8 mouse cellular contexts compared by ENCODE assay signal in genomic region chr5:84415961-84416821, GRCm38 (mm10). TPM values are rescaled to one million over a fixed set of nuclear protein-coding genes. Genes with fewer than 3 reads are reported as not detected.
DNase-seq lines count a peak whose midpoint lies in the region; ATAC-seq and TF ChIP-seq lines count a peak whose summit lies in the region.

No protein-coding gene starts in this region.

- intact Hi-C loops in heart, postnatal 10 days (cut with DNase I): no loop called here

- peaks cover 1% of the 10 kb centered on the region; the same call in 1 of the 2 replicates for H3K27me3 ChIP-seq in kidney, adult 2 months (replicated peaks; ENCODE audit: control insufficient read depth, insufficient read depth, low read length)
- H3K27me3 ChIP-seq in forebrain, embryonic 15.5 days: no peaks in the 10 kb centered on the region
- H3K27me3 ChIP-seq in neural tube, embryonic 11.5 days (ENCODE audit: control insufficient read depth, insufficient read depth, low read length): peaks cover 12% of the 10 kb centered on the region; the same call in 1 of the 2 replicates

- H3K36me3 ChIP-seq in kidney, adult 2 months (ENCODE audit: control insufficient read depth, insufficient read depth, low read length): no peaks in the 10 kb centered on the region
- H3K36me3 ChIP-seq in forebrain, embryonic 15.5 days: no peaks in the 10 kb centered on the region
- no peaks in the 10 kb centered on the region for H3K36me3 ChIP-seq in neural tube, embryonic 11.5 days (ENCODE audit: control insufficient read depth, insufficient read depth, low read length)

- TF ChIP-seq POLR2A in kidney, adult 2 months (IDR thresholded peaks at IDR 0.05; ENCODE audit: low read depth, low read length): no peak

- H3K4me3 ChIP-seq in kidney, adult 2 months (ENCODE audit: insufficient read depth, low read depth, low read length): 0 out of 2 replicates have a peak overlapping the region, but pooled peaks have one; percentile 1
- peak overlapping the region; percentile 7 for H3K4me3 ChIP-seq in brown adipose tissue, adult 24 weeks (ENCODE audit: insufficient read depth, low read depth, low read length)
- peak overlapping the region; percentile 69 for H3K4me3 ChIP-seq in forebrain, embryonic 15.5 days
- H3K4me3 ChIP-seq in neural tube, embryonic 11.5 days (ENCODE audit: low read depth, low read length): peak overlapping the region; percentile 61

- peak overlapping the region; percentile 97 for H3K9ac ChIP-seq in forebrain, embryonic 15.5 days (replicated peaks)
- peak overlapping the region; percentile 57 for H3K9ac ChIP-seq in neural tube, embryonic 11.5 days (ENCODE audit: low read length)

- peak overlapping the region; percentile 58 for H3K4me2 ChIP-seq in forebrain, embryonic 15.5 days (replicated peaks)
- peak overlapping the region; percentile 84 for H3K4me2 ChIP-seq in neural tube, embryonic 11.5 days (ENCODE audit: low read depth)

- DNase-seq in kidney, adult 2 months: no peak
- DNase-seq in kidney, adult 11 months: no peak
- DNase-seq in left cerebral cortex, adult 8-10 months (ENCODE audit: low spot score in 2 of 2): peak; percentile 16 to 52
- DNase-seq in neural tube, embryonic 11.5 days (ENCODE audit: low spot score): peak; percentile 57
- no peak for DNase-seq in spleen, postnatal 36 days (ENCODE audit: low spot score in 2 of 2)
- DNase-seq in heart, postnatal 10 days: no peak

- no peaks in the 10 kb centered on the region for H3K4me1 ChIP-seq in kidney, adult 2 months (ENCODE audit: control insufficient read depth, insufficient read depth, low read length)
- H3K4me1 ChIP-seq in brown adipose tissue, adult 24 weeks (ENCODE audit: control insufficient read depth, insufficient read depth, insufficient read length, low read length): no peaks in the 10 kb centered on the region; the same call in 1 of the 2 replicates
- peaks cover 21% of the 10 kb centered on the region for H3K4me1 ChIP-seq in forebrain, embryonic 15.5 days
- H3K4me1 ChIP-seq in neural tube, embryonic 11.5 days (ENCODE audit: control insufficient read depth, insufficient read depth, low read length): 0 out of 2 replicates have a peak, but pooled peaks cover 2% of the 10 kb centered on the region

- ATAC-seq in forebrain, embryonic 15.5 days (replicated peaks): peak; percentile 9
- ATAC-seq in neural tube, embryonic 11.5 days (ENCODE audit: insufficient read depth, low FRiP score, low TSS enrichment): no peak

- no peak for TF ChIP-seq CTCF in kidney, adult 2 months (conservative IDR thresholded peaks at IDR 0.05; ENCODE audit: insufficient read depth, insufficient read length, low read depth, low read length)

- H3K9me3 ChIP-seq in forebrain, embryonic 15.5 days: no peaks in the 10 kb centered on the region
- no peaks in the 10 kb centered on the region for H3K9me3 ChIP-seq in neural tube, embryonic 11.5 days (ENCODE audit: control insufficient read depth, low read length)

- H3K27ac ChIP-seq in kidney, adult 2 months (ENCODE audit: insufficient read depth, low read depth, low read length): no peak overlapping the region
- no peak overlapping the region for H3K27ac ChIP-seq in brown adipose tissue, adult 24 weeks (replicated peaks; ENCODE audit: low read depth, low read length)
- H3K27ac ChIP-seq in forebrain, embryonic 15.5 days (replicated peaks): peak overlapping the region; percentile 99
- peak overlapping the region; percentile 2 for H3K27ac ChIP-seq in neural tube, embryonic 11.5 days (ENCODE audit: low read depth, low read length)

- under 1% methylated on average over 45 of the region's 45 CpGs for WGBS in kidney, adult 2 months
- WGBS in forebrain, embryonic 15.5 days: under 1% methylated on average over 45 of the region's 45 CpGs
- WGBS in neural tube, embryonic 11.5 days: under 1% methylated on average over 45 of the region's 45 CpGs

RNA-seq across cellular contexts. Expression of gene Epha5, which starts 1.0 kb away (rescaled TPM):
- polyA plus RNA-seq in kidney, adult 2 months (2012; rRNA removed): 0.11 TPM in 1 of 2 replicates, not detected in the other
- polyA plus RNA-seq in brown adipose tissue, adult 24 weeks (2012; ENCODE audit: insufficient read depth, insufficient read length, missing spikeins): not detected in 2 replicates
- 161 and 172 TPM in 2 replicates for polyA plus RNA-seq in forebrain, embryonic 15.5 days (2015; fragmentation: Nextera tagmentation; extraction: Ambion mirVana)
- 10 to 100 TPM; 81.1 to 92.7 (median 84.3) TPM for total RNA-seq in left cerebral cortex, adult 8-10 months (2022)
- 22.9 and 25.5 TPM in 2 replicates for polyA plus RNA-seq in neural tube, embryonic 11.5 days (2014; fragmentation: Nextera tagmentation; extraction: Ambion mirVana)
- total RNA-seq in heart, postnatal 10 days (2021): under 1 TPM in 1 of 2 experiments, not detected in 1; 0.10 TPM

Comparison
In these comparisons a context has a peak if more than half of its experiments do, and no peak if none do; other contexts are left out.
1. DNase-seq: peak in left cerebral cortex, adult 8-10 months (2 of 2) and neural tube, embryonic 11.5 days (single experiment); none in kidney, adult 2 months (single experiment), kidney, adult 11 months (single experiment), spleen, postnatal 36 days (0 of 2) and heart, postnatal 10 days (0 of 2).
2. H3K27ac ChIP-seq: peak in forebrain, embryonic 15.5 days (single experiment) and neural tube, embryonic 11.5 days (single experiment); none in kidney, adult 2 months (single experiment) and brown adipose tissue, adult 24 weeks (single experiment).
3. H3K4me3 ChIP-seq: peak in every context shown above with its lines; median percentile 69 in forebrain, embryonic 15.5 days; 61 in neural tube, embryonic 11.5 days; 7 in brown adipose tissue, adult 24 weeks; 1 in kidney, adult 2 months.
4. RNA of gene Epha5, which starts 1.0 kb away (polyA plus RNA-seq): 161 to 172 TPM in forebrain, embryonic 15.5 days and 22.9 to 25.5 TPM in neural tube, embryonic 11.5 days; not detected in brown adipose tissue, adult 24 weeks and 0.11 TPM in kidney, adult 2 months; every median in the first group is over 10 times any median in the second.